Mouse (Mus musculus): ENCODE measurements around the gene Trap1a.
"Not testable (repeated sequence)": the region's sequence is repeated elsewhere in the genome, so short reads cannot be mapped to it uniquely, and the experiment has no call there.

Trap1a gene

DNA sequence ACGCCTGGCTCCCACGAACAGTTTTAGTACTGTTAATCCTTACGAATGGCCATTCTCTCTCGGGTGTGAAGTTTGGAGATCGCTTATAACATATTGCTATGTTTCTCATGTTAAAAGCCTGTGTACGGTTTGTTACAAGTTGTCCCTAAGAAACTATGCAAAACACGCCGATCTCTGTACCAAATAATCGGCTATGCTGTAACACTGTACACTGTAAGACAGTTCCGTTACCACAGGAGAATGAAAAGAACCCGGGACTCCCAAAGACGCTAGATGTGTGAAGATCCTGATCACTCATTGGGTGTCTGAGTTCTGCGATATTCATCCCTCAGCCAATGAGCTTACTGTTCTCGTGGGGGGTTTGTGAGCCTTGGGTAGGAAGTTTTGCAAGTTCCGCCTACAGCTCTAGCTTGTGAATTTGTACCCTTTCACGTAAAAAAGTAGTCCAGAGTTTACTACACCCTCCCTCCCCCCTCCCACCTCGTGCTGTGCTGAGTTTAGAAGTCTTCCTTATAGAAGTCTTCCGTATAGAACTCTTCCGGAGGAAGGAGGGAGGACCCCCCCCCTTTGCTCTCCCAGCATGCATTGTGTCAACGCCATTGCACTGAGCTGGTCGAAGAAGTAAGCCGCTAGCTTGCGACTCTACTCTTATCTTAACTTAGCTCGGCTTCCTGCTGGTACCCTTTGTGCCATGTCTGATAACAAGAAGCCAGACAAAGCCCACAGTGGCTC, at the start of gene Trap1a:
TSS of gene Trap1a (plus strand) at position 421 of the 732 bp plus-strand sequence.
- DNase-seq (ENCODE audit: low read depth): no peak

DNA sequence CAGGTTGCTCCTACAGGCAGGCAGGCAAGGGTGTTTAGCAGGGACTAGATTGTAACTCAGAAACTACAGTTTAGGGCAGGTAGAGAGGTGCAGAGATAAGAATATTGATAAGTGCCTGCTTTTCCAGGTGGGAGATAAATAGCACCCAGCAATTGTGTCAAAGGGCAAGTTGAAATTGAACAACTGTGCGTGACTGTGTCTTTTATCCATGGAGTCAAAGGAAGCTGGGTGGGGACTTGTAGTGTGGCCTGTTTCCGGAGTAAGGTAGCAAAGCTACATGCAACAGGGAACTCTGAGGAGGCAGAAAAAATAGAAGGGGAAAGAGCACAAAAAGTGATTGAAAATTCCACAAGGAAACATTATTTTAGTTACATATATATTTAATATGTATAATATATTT, 40.4 kb upstream of the Trap1a start:
- DNase-seq (ENCODE audit: low read depth): no peak

DNA sequence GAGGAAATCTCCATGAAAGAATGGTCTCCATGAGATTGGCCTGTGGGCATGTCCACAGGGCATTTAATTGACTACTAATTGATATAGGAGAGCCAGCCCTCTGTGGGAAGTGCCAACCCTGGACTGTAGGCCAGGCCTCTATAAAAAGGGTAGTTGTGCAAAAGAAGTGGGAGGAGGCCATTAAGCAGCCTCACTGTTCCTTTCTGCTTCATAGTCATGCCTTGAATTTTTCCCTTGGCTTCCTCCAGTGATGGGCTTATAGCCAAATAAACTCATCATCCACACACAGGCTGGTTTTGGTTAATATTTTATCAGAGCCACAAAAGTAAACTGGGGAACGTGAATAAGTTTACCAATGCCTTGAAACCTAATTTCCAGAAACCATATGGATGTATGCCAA, 38.2 kb upstream of the Trap1a start:
- DNase-seq (ENCODE audit: low read depth): no peak

DNA sequence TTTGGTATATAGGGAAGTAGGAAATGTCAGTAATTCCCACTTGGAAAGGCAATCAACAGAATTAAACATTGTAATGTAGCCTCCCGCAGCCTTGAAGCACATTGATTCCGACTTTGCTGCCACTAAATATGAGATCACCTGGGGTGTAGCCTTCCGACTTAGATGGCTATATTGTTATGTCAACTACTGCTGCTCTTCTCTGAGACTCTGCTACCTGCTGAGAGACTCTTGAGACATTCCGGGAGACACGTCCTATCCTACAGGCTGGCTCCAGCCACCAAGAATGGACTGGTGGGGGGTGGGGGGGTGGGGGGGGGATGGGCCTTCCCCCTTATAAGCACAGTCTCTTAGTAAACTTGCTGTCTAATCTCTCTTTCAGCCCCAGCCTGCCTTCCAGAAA, 16.1 kb upstream of the Trap1a start:
- not testable (repeated sequence) for DNase-seq (ENCODE audit: low read depth)

DNA sequence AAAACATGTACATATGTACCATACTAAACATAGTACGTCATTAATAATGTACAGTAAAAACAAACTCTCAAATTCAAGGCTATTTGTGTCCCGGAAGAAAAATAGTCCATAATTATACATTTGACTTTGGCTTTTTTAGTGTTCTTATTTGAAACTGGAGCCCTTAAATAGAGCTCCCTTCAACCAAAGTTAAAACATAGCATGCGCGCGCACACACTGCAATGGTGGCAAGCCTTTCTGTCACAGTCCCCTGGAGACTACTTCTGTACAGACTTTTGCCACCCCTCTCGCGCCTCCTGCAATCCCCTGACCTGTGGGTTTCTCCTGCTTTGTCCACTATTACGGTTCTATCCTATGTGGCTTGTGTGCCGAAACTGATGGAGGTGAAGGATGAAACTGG, 900 bp upstream of the Trap1a start:
- DNase-seq (ENCODE audit: low read depth): no peak

DNA sequence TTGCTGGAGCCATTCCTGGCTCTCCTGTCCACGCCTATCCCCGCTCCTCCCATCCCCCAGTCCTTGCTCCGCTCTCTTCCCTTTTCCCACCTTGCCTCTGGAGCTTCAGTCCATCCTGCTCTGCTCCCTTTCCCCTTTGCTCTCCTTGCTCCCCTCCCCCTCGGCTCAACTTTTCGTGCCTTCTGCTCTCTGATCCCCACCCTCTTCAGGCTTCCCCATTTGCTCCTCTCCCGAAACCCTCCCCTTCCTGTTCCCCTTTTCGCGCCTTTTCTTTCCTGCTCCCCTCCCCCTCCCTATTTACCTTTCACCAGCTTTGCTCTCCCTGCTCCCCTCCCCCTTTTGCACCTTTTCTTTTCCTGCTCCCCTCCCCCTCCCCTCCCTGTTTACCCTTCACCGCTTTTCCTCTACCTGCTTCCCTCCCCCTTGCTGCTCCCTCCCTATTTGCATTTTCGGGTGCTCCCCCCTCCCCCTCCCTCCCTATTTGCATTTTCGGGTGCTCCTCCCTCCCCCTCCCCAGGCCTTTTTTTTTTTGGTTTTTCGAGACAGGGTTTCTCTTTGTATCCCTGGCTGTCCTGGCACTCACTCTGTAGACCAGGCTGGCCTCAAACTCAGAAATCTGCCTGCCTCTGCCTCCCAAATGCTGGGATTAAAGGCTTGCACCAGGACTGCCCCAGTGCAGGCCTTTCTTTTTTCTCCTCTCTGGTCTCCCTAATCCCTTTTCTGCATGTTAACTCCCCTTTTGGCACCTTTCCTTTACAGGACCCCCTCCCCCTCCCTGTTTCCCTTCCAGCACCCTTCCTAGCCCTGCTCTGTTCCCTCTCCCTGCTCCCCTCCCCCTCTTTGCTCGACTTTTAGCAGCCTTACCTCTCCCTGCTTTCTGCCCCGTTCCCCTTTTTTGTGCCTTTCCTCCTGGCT, 1.3 kb downstream of the Trap1a start:
- no peak for DNase-seq (ENCODE audit: low read depth)

DNA sequence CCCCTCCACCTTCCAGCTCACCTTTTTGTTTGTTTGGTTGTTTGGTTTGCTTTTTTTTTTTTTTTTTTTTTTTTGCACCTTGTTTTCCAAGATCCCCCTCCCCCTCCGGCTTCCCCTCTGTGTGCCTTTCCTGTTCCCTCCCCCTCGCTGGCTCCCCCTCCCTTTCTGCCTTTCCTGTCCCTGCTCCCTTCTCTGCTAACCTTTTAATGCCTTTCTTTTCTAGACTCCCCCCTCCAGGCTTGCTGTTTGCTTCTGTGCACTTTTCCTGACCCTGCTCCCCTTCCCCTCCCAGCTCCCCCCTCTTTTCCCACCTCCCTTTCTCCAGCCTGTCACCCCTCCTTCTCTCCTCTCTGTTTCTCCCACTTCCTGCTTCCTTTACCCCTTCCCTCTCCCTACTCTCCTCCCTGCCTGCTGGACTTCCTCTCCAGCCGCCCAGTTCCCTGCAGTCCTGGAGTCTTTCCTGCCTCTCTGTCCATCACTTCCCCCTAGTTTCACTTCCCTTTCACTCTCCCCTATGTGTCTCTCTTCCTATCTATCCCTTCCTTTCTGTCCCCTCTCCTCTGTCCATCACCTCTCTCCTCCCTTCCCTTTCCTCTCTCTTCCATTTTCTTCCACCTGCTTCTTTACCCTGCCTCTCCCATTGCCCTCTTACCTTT, 2.1 kb downstream of the Trap1a start:
- no peak for DNase-seq (ENCODE audit: low read depth)

DNA sequence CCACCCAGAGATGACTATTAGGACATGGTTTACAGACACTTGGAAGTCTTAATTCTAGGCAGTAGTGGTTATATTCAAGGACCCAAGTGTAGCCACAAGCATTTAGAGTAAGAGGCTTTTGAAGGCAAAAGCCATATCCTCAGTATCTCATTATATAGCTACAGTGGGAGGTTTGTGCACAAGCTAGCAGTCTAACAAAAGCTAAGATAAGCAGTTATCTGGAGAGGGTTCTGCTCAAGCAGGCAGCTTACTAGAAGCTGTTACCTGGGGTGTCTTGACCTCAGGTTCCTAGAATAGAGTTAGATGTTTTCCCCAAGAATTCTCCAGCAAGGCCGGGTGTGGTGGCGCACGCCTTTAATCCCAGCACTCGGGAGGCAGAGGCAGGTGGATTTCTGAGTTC, 6.1 kb downstream of the Trap1a start:
- no peak for DNase-seq (ENCODE audit: low read depth)

DNA sequence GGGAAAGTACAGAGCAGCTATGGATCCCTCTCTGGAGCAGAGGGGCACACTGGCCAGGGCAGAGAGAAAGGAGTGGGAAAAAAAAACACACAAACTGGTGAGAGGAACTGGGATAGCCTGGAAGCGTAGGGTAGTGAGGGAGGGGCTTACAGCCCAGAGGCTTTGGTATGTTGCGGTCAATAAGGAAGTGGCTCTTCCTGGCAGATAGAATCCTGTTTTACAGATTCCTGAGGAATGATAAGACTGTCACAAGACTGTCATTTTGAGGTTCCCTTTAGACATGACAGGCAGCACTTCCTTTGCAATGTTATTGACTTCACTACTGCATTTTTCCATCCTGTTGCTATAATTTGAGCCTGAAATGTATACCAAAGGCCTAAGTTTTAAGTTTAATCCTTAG, 7.7 kb downstream of the Trap1a start:
- no peak for DNase-seq (ENCODE audit: low read depth)

DNA sequence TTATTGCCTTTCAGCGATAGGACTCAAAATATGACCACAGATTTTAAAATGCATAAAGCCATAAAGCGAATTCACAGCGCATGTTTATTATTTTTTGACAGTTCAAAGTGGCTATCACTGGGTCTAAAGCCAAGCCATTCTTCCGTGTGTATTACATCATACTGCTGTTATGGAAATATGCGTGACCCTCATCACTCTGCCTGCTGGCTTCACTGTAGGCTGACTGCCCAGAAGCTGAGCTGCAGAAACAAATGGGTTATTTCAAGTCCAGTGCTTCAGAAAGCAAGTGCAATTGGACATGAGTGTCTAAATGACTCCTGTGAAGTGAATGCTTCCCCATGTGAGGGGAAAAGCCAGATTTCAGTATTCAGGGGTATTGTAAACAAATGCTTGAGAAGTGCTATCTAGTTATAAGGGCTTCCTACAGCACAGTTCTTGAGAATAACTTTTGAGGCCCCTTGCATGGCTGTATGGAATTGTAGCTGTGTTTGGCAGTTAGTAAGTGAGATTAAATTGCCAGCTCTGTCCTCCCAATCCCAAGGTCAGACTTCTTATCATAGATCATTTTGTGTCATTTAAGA, 18.8 kb downstream of the Trap1a start:
- DNase-seq (ENCODE audit: low read depth): no peak

DNA sequence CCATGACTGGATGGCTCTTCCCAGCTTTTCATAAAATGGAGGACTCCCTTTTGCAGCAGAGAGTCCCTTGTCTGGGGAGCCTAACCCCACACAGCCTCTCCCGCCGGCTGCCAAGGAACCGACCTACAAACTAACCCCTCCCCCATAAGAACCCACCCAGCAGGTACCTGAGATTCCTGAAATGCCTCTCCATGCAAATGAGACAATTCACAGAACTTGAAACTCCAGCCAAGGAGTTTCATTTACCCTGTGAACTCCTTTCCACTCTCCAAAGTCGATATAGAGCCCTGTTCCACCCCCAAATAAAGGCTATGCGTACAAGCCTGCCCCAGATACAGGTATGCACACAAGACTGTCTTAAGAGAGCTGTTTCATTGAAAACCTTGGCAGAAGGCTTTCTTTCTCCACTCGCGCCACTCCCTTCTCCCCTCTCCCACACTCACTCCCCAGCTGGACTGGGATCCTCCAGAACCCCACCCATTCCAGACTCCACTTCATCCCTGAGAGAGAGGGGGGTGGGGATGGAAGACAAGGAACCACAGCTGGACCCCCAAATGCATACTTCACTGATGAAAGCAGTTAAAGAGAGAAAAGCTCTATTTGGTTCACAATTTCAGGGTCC, 24.3 kb downstream of the Trap1a start:
- no peak for DNase-seq (ENCODE audit: low read depth)

DNA sequence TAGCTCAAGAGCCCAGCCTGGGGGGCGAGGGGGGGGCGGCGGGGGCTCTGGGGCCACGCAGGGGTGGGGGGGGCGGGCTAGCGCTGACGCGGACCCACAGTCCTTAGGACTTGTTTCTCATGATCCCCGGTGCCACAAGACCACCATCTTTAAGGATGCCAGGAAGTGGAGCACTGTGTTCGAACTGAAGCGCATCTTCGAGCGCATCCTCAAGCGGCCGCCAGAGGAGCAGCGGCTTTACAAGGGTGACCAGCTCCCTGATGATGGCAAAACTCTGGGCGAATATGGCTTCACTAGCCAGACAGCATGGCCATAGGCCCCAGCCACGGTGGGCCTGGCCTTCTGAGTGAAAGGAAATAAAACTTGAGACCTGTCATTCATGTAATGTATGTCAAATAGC, 24.9 kb downstream of the Trap1a start:
- no peak for DNase-seq (ENCODE audit: low read depth)

DNA sequence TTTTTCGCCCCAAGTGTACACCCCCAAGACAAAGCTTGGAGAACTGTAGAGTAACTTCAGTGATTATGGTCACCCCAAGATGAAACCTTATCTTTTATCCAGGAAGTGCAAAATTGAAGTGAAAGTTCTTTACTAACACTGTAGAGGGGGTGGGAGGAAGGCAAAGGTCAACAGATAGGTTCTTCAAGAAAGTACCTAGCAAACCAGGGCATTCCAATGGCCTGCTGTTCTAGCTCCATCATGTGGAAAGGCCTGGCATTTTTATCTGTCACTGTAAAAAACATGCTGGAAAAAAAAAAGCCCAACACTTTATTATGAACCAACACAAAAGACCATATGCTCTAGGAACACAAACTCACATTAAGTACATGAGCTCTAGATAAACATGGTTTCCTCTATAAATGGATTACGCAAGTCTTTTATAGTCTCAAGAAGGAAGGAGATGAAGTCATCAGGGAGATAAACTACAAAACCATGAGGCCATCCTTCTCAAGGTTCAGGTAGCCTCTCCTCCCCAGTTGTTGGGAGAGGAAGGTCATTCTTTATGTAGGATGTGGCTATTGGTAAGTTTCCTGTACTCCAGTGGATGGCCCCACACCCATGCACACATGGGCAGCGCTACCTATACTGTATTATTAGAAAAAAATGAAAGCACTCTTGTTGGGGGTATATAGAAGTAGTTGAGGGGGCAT, 33.5 kb downstream of the Trap1a start:
- no peak for DNase-seq (ENCODE audit: low read depth)

DNA sequence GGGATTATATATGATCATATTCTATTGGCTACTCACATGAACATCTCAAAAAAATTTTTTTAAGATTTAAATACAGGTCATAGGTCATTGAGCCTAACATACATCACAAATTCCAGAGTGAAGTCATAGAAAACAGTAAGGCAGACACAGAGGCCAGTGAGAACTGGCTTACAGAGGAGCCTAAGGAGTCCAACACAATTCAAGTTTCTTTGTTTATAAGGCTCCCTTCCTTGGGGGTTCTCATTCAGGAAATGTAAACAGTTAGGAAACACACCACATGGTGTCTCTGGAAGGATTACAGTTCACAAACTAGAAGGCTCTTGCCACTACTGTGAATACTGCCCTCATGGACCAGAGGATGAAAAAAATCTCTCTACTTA, 34.0 kb downstream of the Trap1a start:
- DNase-seq (ENCODE audit: low read depth): no peak

DNA sequence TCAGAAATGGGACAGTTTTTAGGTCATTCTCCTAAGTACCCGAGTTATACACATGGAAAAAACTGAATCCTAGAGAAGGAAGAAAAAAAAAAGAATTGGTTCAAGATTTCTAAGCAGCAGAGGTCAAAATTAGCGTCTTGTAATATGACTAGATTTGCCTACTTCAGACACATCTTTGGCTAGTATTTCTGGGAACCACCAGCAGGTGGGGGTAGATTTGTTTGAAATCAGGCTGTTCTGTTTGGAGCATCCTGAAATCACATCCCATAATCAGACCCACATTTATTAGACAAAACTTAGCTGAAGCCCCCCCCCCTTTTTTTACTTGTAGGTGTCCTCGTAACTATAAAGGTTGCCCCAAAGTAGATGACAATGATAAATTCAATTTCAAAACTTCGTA, 35.6 kb downstream of the Trap1a start:
- peak; percentile 33 for DNase-seq (ENCODE audit: low read depth)

DNA sequence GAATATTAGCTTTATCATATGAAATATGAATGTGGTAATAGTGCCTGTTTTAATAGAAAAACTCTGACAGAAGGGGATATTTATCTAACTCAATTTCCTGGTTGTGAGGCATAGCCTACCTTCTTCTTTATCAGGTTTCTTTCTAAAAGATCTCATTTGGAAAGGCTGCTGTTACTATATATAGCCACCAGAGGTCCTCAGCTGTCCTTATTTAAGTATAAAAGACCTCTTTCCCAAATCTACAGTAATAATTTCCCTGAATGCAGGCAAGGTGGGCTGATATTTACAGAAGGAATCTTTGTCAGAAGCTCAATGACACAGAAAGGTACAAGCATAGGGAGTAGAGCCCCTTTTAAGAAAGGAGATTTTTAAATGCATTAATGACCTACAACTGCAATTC, 39.2 kb downstream of the Trap1a start:
- peak; percentile 47 for DNase-seq (ENCODE audit: low read depth)
